Mouse (Mus musculus): Measurements from ENCODE around the gene Prr14.

Prr14 gene

DNA sequence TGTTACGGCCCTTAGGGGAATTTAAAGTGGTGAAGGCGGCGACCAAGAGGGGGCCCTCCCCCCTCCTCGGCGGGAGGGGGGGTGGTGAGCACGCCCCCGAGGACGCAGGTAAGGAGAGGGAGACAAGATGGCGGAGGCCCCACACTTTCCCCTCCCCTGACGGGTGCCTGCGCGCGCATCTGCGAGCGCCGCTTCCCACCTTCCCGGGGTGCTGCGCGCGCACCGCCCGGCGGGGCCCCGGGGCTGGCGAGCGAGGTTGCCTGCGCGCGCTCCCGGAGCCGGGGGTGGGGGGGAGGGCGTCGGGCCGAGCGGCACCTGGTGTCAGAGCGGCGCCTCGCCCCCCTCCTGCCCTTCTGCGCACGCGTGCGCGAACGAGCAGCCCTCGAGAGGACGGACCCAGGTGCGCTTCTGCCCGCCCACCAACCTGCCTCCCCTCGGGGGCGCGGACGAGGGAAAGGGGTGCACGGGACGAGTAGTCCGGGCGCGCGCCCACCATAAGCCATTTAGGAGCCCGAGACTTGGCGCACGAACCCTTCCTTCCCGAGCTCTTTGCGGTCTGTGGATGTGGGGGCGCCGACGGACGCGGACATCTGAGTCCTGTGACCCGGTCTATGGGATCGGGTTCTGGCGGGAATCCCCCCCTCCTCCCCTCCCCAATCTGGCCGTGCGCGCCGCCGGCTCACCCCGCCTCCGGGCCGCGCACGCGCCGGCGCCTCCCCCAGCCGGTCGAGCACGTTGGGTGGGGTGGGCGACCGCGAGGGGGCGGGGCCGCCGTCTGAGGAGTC lies 53.0 kb downstream of the Prr14 start:
- DNase-seq (ENCODE audit: low spot score): peak; percentile 85

DNA sequence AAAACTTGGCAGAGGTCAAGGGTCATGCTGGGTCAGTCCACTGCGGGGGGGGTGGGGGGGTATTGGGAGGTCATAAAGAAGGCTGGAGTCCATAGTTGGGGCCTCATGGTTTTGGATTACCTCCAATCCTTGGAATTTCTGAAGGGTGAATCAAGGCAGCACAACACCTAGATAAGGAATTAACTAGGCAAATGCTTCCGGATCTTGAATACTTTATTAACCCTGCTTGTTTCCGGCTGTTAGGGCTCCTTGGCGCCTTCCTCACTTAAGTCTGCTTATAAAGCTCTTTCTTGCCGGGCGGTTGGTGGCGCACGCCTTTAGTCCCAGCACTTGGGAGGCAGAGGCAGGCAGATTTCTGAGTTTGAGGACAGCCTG lies 53.6 kb downstream of the Prr14 start:
- DNase-seq (ENCODE audit: low spot score): peak; percentile 8

DNA sequence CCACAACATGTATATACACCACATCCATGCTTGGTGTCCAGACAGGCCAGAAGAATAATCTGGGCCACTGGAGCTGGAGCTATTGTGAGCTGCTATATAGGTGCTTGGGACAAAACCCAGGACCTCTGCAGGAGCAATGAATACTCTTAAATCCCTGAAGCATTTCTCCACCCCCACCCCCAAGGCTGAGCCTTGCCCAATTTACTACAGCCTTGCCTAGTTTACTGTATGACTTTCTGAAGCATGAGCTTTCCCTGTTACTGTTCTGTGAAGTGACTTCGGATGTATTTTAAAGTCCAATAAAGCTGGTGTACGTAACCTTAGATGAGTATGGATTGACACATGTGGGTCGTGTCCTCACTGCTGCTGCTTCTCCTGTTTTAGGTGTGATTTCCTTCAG lies 54.4 kb downstream of the Prr14 start:
- DNase-seq (ENCODE audit: low spot score): no peak

DNA sequence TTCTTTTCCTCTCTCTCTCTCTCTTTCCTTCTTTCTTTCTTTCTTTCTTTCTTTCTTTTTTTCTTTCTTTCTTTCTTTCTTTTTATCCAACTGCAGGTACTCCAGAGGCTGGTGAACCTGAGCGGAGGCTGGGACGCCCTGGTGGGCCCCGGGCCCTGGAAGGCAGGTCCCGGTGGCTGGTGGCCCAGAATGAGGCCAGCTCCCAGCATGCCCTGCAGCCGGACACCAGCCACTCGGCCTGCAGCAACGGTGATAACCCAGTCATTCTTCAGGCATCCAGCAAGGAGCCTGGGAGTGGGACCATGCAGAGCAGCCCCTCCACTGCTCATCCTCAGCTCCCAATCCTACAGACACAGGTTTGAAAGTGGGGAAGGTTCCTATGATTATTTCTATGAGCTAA lies 56.4 kb downstream of the Prr14 start:
- DNase-seq (ENCODE audit: low spot score): no peak

DNA sequence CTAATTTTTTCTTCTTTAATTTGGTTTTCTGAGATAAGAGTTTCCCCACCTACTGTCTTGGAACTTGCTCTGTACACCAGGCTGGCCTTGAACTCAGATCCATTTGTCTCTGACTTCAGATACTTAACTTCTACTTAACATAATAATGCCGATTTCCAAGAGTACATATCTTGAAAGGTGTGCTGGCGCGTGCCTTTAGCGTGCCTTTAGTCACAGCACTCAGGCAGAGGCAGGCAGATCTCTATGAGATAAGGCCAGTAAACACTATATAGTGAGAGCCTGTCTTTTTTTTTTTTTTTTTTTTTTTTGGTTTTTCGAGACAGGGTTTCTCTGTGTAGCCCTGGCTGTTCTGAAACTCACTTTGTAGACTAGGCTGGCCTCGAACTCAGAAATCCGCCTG lies 56.9 kb downstream of the Prr14 start:
- no peak for DNase-seq (ENCODE audit: low spot score)

DNA sequence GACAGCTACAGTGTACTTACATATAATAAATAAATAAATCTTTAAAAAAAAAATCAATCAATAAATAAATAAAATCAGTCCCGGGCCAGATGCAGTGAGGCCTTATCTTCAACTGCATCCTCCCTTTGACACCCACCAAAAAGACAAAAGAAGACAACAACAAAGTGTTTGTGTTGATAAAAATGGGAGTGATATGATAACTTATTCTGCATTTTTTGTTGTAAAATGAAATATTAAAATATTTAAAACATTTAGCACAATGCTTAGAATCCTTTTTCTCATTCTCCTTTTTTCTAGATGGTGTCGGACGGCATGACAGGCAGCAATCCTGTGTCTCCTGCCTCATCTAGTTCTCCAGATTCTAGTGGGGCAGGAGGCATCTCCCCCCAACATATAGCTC lies 59.9 kb downstream of the Prr14 start, which contains the start of gene Gm42715:
Gene Gm42715 (plus strand): TSS at position 301 of the 400 bp plus-strand sequence.
- DNase-seq (ENCODE audit: low spot score): no peak

Data from ovary, postnatal 14 days (tissue).